Mouse (Mus musculus) liver, postnatal 0 days (tissue): ENCODE measurements around the gene Hic1.

Source experiments
- CTCF ChIP-seq: sonication (generic); IDR thresholded peaks from 2 replicates; pipeline ENCODE4 v1.5.1; 2016; ENCODE audit warnings: antibody characterized with exemption, low read depth
- EP300 ChIP-seq: IDR thresholded peaks from 2 replicates; pipeline ENCODE4 v1.6.1; 2016; ENCODE audit warnings: antibody characterized with exemption, low read depth, mild to moderate bottlenecking

DNA sequence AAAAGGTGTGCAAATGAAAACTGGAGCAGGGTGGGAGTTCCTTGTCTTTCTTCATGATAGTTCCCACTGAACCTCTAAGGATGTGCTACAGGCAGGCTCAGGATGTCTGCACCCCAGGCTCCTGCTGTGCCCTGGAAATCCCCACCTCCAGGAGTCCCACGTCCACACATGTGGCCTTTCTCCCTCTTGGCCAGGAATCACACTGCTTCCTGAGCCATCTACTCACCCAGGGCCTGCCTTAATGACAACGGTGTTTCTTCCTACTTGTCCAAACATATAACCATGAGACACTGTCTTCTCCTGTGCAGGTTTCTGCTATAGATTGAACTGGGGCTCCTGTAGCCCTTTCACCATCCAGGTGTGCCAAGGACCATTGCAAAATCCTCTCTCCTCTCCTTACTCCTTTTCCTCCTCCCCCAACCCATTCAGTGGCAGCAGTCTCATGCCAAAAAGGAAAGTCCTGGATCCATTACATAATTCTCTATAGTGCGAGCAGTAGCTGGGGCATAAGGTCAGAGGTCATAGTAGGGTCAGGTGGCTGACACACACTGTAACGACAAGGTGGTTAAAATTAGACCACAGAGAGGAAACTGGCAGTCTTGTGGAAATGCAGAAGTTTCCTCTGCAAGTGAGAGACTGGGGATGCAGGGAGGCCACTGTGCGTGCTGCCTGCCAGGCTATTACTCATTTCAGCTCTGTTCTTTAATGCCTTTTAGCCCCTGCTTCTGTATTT, 32.5 kb downstream of the Hic1 start:
- TF ChIP-seq CTCF = no peak
- TF ChIP-seq EP300 = peak; percentile 69
